Mouse (Mus musculus) E14TG2a.4 (cell line): Measurements from ENCODE around the gene Ap1m1.

Source experiments
- H3K27me3 ChIP-seq: 2 replicates; pipeline ENCODE4 v1.6.1; 2014; ENCODE audit warnings: low read length, control low read depth; ENCODE audit not compliant: insufficient read depth
- H3K36me3 ChIP-seq: 2 replicates; pipeline ENCODE4 v1.6.1; 2014; ENCODE audit warnings: low read length, control low read depth; ENCODE audit not compliant: insufficient read depth
- H3K4me1 ChIP-seq: replicated peaks from 2 replicates; pipeline ENCODE4 v1.6.1; 2014; ENCODE audit warnings: low read depth, low read length, control low read depth
- H3K4me3 ChIP-seq: replicated peaks from 2 replicates; pipeline ENCODE4 v1.5.1; 2014; ENCODE audit warnings: mild to moderate bottlenecking, low read length
- H3K9me3 ChIP-seq: 2 replicates; pipeline ENCODE4 v1.6.1; 2014; ENCODE audit warnings: low read length, control low read depth
- CTCF ChIP-seq: conservative IDR thresholded peaks from 2 replicates; pipeline ENCODE4 v1.5.1; 2014; ENCODE audit warnings: low read length
- NANOG ChIP-seq: IDR thresholded peaks from 2 replicates; pipeline ENCODE4 v1.6.1; 2014; ENCODE audit warnings: borderline replicate concordance, low read length, mixed read lengths
- POU5F1 ChIP-seq: IDR thresholded peaks from 2 replicates; pipeline ENCODE4 v1.6.1; 2014; ENCODE audit warnings: low read length, borderline replicate concordance

Gene Ap1m1

DNA sequence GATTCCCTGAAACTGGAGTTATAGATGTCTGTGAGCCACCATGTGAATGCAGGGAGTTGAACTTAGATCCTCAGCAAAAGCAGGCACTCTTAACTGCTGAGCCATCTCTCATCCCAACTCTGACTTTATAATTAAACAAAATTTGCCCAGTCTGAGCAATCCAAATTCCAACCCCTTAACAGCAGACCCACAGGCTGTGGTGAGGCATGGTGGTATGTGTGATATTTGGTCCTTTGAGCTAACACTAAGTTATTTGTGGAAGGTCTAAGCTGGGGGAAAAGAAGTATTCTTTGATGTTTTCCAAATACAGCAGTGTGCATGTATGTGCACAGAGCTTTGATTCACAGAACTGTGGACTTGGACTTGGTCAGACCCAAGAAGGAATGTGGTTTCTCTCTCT lies 49.2 kb downstream of the Ap1m1 start:
- TF ChIP-seq NANOG (no peak), POU5F1 (no peak), CTCF (no peak)
- no peaks in the 10 kb centered on the region for H3K27me3 ChIP-seq
- no peaks in the 10 kb centered on the region for H3K9me3 ChIP-seq

DNA sequence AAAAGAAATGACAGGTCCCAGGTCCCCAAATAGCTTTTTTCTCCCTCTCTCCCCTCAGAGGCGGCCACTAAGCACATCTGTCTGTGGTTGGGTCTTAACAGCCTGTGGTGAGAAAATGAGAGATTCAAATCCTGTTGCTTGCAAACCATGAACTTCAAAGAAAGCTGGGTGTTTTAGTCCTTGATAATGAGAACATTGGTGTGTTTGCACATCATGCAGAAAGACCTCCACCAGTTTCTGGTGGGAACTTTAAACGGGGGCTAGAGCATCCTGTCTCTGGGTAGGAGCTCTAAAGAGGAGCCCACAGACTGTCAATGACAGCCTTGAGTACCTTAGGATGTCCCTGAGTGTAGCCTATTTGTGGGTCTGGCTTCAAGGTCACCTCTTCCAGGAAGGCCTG lies 51.3 kb downstream of the Ap1m1 start:
- H3K27me3 ChIP-seq: no peaks in the 10 kb centered on the region
- peaks cover 42% of the 10 kb centered on the region for H3K4me1 ChIP-seq
- H3K4me3 ChIP-seq: peak overlapping the region; percentile 37
- no peaks in the 10 kb centered on the region for H3K36me3 ChIP-seq
- no peak for TF ChIP-seq CTCF
- H3K9me3 ChIP-seq: no peaks in the 10 kb centered on the region

More for the DNA sequence above, 49.2 kb downstream of the Ap1m1 start:
- no peaks in the 10 kb centered on the region for H3K36me3 ChIP-seq
- peaks cover 40% of the 10 kb centered on the region for H3K4me1 ChIP-seq
- H3K4me3 ChIP-seq: no peak overlapping the region

DNA sequence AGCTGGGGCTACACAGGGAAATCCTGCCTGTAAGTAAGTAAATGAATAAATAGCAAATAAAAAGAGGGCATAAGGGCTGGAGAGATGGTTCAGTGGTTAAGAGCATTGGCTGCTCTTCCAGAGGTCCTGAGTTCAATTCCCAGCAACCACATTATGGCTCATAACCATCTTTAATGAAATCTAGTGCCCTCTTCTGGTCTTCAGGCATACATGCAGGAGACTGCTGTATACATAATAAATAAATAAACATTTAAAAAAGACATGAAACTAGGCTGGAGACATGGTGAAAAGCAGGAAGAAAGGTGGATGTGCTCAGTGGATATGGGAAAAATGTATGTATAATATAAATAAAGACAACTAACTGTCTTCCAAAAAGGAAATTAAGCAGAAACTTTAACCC lies 53.5 kb downstream of the Ap1m1 start:
- peaks cover 55% of the 10 kb centered on the region for H3K4me1 ChIP-seq
- no peaks in the 10 kb centered on the region for H3K9me3 ChIP-seq
- TF ChIP-seq POU5F1 (no peak), CTCF (0 out of 2 replicates have a peak, but pooled peaks have one; percentile 13), NANOG (no peak)
- no peaks in the 10 kb centered on the region for H3K36me3 ChIP-seq
- H3K4me3 ChIP-seq: no peak overlapping the region
- no peaks in the 10 kb centered on the region for H3K27me3 ChIP-seq

DNA sequence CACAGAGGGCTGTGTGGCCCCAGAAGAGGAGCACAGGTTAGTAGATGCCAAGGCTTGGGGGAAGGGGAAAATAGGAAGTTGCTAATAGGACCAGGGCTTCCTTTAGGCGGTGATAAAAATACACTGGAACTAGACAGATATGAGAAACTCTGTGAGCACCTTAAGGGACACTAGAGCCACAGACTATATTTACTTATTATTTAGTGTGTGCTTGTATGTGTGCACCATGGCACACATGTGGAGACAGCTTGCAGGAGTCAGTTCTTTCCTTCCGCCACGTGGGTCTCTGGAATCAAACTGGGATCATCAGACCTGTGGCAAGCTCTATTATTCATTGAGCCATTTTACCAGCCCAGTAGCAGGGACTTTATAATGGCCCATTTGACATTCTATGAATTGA lies 55.3 kb downstream of the Ap1m1 start:
- no peaks in the 10 kb centered on the region for H3K9me3 ChIP-seq
- no peaks in the 10 kb centered on the region for H3K27me3 ChIP-seq
- peaks cover 58% of the 10 kb centered on the region for H3K4me1 ChIP-seq
- no peak for TF ChIP-seq CTCF
- TF ChIP-seq NANOG: no peak
- no peak for TF ChIP-seq POU5F1
- no peak overlapping the region for H3K4me3 ChIP-seq
- H3K36me3 ChIP-seq: no peaks in the 10 kb centered on the region

DNA sequence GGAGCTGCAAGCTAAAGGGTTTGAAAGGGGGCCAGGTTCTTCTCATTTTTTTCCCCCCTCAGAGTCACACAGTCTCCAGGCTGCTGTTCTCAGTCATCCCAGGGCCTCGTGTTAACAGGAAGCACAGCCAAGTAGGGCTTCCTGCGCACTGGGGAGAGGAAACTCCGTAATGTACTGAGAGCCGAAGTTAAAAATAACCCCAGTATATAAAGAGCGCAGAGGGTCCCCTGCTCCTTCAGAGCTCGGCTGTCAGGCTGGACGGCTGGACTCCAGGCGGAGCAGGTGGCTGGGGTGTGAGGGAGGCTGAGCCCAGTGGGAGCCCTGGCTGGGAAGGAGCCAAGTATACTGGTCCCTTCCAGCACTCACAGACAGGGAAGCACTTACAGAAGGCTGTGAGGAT lies 55.9 kb downstream of the Ap1m1 start:
- TF ChIP-seq POU5F1: no peak
- no peak for TF ChIP-seq CTCF
- no peak for TF ChIP-seq NANOG
- Histone ChIP-seq H3K9me3 (no peaks in the 10 kb centered on the region), H3K27me3 (no peaks in the 10 kb centered on the region), H3K36me3 (no peaks in the 10 kb centered on the region), H3K4me3 (peak overlapping the region; percentile 43), H3K4me1 (peaks cover 58% of the 10 kb centered on the region)

DNA sequence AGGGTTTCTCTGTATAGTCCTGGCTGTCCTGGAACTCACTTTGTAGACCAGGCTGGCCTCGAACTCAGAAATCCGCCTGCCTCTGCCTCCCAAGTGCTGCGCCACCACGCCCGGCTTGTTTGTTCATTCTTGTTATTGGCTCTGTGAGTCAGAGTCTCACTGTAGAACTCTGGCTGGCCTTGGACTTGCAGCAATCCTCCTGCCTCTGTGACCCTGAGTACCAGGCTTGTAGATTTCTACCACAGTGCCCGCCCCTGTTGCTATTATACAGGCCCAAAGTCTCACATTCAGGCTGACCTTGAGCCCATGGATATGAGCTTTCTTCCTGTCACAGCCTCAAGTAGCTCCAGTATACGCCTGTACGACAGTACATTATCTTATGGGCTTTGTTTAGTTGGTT lies 56.7 kb downstream of the Ap1m1 start:
- Histone ChIP-seq H3K27me3 (no peaks in the 10 kb centered on the region), H3K36me3 (no peaks in the 10 kb centered on the region), H3K4me3 (no peak overlapping the region), H3K9me3 (no peaks in the 10 kb centered on the region), H3K4me1 (peaks cover 60% of the 10 kb centered on the region)
- TF ChIP-seq POU5F1 (no peak), NANOG (no peak), CTCF (no peak)

DNA sequence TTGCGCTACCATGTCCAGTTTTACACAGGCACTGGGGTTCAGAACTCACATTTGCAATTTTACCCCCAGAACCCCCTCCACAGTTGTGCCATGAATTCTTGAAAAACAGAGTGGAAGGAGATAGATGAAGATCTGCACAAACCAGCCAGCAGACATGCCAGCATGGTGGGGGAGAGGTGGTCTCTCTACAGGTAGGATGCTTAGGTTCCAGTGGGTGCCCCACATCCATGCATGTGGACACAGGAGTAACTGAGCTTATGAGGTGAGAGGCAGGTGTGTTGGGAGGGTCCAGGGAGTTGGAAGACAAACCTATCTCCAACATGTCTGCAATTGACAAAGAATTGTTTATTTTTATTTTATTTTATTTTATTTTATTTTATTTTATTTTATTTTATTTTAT lies 59.1 kb downstream of the Ap1m1 start:
- H3K36me3 ChIP-seq: no peaks in the 10 kb centered on the region
- peaks cover 70% of the 10 kb centered on the region for H3K4me1 ChIP-seq
- H3K9me3 ChIP-seq: no peaks in the 10 kb centered on the region
- H3K27me3 ChIP-seq: no peaks in the 10 kb centered on the region
- no peak for TF ChIP-seq CTCF
- H3K4me3 ChIP-seq: no peak overlapping the region

DNA sequence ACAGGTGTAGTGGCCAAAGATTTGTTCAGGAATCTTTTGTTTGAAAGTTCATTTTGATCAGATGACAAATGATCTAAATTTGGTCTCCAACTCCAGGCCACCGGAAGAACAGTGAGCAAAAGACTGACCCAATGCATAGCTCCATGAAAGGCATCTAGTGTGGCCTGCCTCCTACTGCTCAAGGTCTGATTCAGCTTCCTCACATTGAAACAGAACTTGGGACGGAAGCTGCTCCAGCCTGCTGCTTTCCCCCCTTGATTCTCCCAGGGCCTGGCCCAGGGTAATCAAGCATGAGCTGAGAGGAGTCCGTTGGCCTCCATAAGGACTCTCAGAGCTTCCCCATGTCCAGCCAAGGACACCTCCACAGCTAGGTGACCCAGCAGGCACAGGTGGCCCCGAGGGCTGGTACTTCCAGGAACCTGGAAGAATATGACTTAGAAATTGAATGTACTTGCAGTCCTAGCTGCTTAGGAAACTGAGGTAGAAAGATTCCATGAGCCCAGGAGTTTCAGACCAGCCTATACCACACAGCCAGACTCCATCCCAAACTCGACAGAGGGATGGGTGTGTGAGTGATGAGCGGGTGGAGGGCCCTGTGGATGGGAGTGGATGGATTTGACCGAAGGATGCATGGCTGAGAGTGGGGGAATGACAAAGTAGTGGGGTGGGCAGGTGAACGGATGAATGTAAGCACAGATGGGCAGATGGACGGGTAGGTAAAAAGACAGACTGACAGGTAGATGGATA lies 61.0 kb downstream of the Ap1m1 start:
- Histone ChIP-seq H3K4me1 (peaks cover 60% of the 10 kb centered on the region), H3K4me3 (no peak overlapping the region), H3K9me3 (no peaks in the 10 kb centered on the region), H3K36me3 (no peaks in the 10 kb centered on the region), H3K27me3 (no peaks in the 10 kb centered on the region)
- TF ChIP-seq POU5F1: no peak
- TF ChIP-seq CTCF: no peak
- no peak for TF ChIP-seq NANOG

DNA sequence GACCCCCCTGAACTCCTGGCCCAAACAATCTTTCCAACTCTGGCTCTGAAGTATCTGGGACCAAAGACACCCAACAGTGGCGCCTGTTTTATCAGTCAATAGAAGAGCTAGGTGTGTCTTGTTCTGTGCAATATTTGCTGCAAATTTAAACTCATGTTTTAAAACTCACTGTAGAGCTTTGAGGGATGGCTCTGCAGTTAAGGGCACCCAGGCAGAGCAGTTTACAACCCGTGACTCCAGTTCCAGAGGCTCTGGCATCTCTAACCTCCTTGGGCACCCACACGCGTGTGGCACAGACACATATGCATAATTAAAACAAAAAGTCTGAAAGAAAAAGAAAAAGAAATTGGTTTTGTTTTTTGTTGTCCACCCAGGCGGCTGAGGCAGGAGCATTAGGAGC lies 61.7 kb downstream of the Ap1m1 start:
- TF ChIP-seq CTCF (no peak), NANOG (no peak), POU5F1 (no peak)
- H3K9me3 ChIP-seq: no peaks in the 10 kb centered on the region
- H3K4me3 ChIP-seq: 0 out of 2 replicates have a peak overlapping the region, but pooled peaks have one; percentile 1
- peaks cover 61% of the 10 kb centered on the region for H3K4me1 ChIP-seq
- no peaks in the 10 kb centered on the region for H3K27me3 ChIP-seq
- H3K36me3 ChIP-seq: no peaks in the 10 kb centered on the region
